8 mouse cellular contexts compared by ENCODE assay signal in genomic region chr2:30677498-30677897, GRCm38 (mm10).
DNase-seq lines count a peak whose midpoint lies in the region; ATAC-seq and TF ChIP-seq lines count a peak whose summit lies in the region.

No protein-coding gene starts in this region.

- H3K4me1 ChIP-seq in lung, embryonic 14.5 days (ENCODE audit: insufficient read depth): peaks cover 31% of the 10 kb centered on the region
- H3K4me1 ChIP-seq in intestine, embryonic 14.5 days (replicated peaks; ENCODE audit: control insufficient read depth, insufficient read depth, low read length): peaks cover 20% of the 10 kb centered on the region
- H3K4me1 ChIP-seq in neural tube, embryonic 14.5 days (ENCODE audit: control insufficient read depth, insufficient read depth, low read length): peaks cover 24% of the 10 kb centered on the region

- H3K9ac ChIP-seq in lung, embryonic 14.5 days: peak overlapping the region; percentile 48
- H3K9ac ChIP-seq in intestine, embryonic 14.5 days (ENCODE audit: low read length): peak overlapping the region; percentile 48
- H3K9ac ChIP-seq in neural tube, embryonic 14.5 days (replicated peaks; ENCODE audit: low read depth, low read length): peak overlapping the region; percentile 53

- ATAC-seq in lung, embryonic 14.5 days (ENCODE audit: insufficient read depth): no peak; the same call in 1 of the 2 replicates
- ATAC-seq in intestine, embryonic 14.5 days (replicated peaks; ENCODE audit: low FRiP score, low TSS enrichment, low read depth): 0 out of 2 replicates have a peak, but pooled peaks have one; percentile 10
- peak; percentile 18; the same call in 1 of the 2 replicates for ATAC-seq in neural tube, embryonic 14.5 days (ENCODE audit: low read depth)

- peak overlapping the region; percentile 97 for H3K27ac ChIP-seq in lung, embryonic 14.5 days (ENCODE audit: low read depth)
- H3K27ac ChIP-seq in intestine, embryonic 14.5 days (ENCODE audit: low read depth): peak overlapping the region; percentile 92
- H3K27ac ChIP-seq in neural tube, embryonic 14.5 days (ENCODE audit: low read depth, low read length): peak overlapping the region; percentile 96

- H3K4me3 ChIP-seq in lung, embryonic 14.5 days (ENCODE audit: low read depth, low read length): peak overlapping the region; percentile 29
- peak overlapping the region; percentile 28; the same call in 1 of the 2 replicates for H3K4me3 ChIP-seq in intestine, embryonic 14.5 days (ENCODE audit: low read depth, low read length)
- H3K4me3 ChIP-seq in neural tube, embryonic 14.5 days (ENCODE audit: low read depth, low read length): peak overlapping the region; percentile 2

- no peak for TF ChIP-seq CTCF in lung, embryonic 14.5 days (IDR thresholded peaks at IDR 0.05; ENCODE audit: low read depth)

- no peaks in the 10 kb centered on the region for H3K27me3 ChIP-seq in lung, embryonic 14.5 days (ENCODE audit: insufficient read depth, low read length)
- H3K27me3 ChIP-seq in intestine, embryonic 14.5 days (replicated peaks; ENCODE audit: control insufficient read depth, insufficient read depth, low read length): no peaks in the 10 kb centered on the region
- H3K27me3 ChIP-seq in neural tube, embryonic 14.5 days (ENCODE audit: control insufficient read depth, insufficient read depth, low read length): no peaks in the 10 kb centered on the region

- H3K4me2 ChIP-seq in lung, embryonic 14.5 days: peak overlapping the region; percentile 72
- peak overlapping the region; percentile 58 for H3K4me2 ChIP-seq in intestine, embryonic 14.5 days (ENCODE audit: low read length)
- H3K4me2 ChIP-seq in neural tube, embryonic 14.5 days (ENCODE audit: low read depth, low read length): peak overlapping the region; percentile 55

- H3K9me3 ChIP-seq in lung, embryonic 14.5 days (ENCODE audit: low read depth, low read length): no peaks in the 10 kb centered on the region; the same call in 1 of the 2 replicates
- H3K9me3 ChIP-seq in intestine, embryonic 14.5 days (ENCODE audit: control insufficient read depth, low read length): peaks cover 6% of the 10 kb centered on the region; the same call in 1 of the 2 replicates
- peaks cover 4% of the 10 kb centered on the region; the same call in 1 of the 2 replicates for H3K9me3 ChIP-seq in neural tube, embryonic 14.5 days (ENCODE audit: control insufficient read depth, low read length)

- H3K36me3 ChIP-seq in lung, embryonic 14.5 days (ENCODE audit: insufficient read depth): no peaks in the 10 kb centered on the region
- no peaks in the 10 kb centered on the region for H3K36me3 ChIP-seq in intestine, embryonic 14.5 days (ENCODE audit: control insufficient read depth, insufficient read depth, low read length)
- H3K36me3 ChIP-seq in neural tube, embryonic 14.5 days (ENCODE audit: control insufficient read depth, insufficient read depth, low read length): no peaks in the 10 kb centered on the region

- 7% methylated on average over 5 of the region's 5 CpGs for WGBS in lung, embryonic 14.5 days
- 11% methylated on average over 5 of the region's 5 CpGs for WGBS in intestine, embryonic 14.5 days
- 5% methylated on average over 5 of the region's 5 CpGs for WGBS in neural tube, embryonic 14.5 days

- peak; percentile 54 for DNase-seq in adrenal gland, adult 2 months
- DNase-seq in adrenal gland, adult 8-10 months: no peak
- DNase-seq in lung, embryonic 14.5 days: no peak
- no peak for DNase-seq in lung, postnatal 36 days
- no peak for DNase-seq in intestine, embryonic 14.5 days (ENCODE audit: low spot score)
- no peak for DNase-seq in spleen, postnatal 36 days (ENCODE audit: low spot score in 2 of 2)
- DNase-seq in cerebellum, adult 9-11 months: no peak
